Mouse (Mus musculus) liver, embryonic 14.5 days (tissue): ENCODE measurements around the gene Aurkb.

Experiments used
- CTCF ChIP-seq: IDR thresholded peaks from 2 replicates; pipeline ENCODE4 v1.5.1; 2016; ENCODE audit warnings: antibody characterized with exemption, low read depth, control low read depth
- EP300 ChIP-seq: IDR thresholded peaks from 2 replicates; pipeline ENCODE4 v1.6.1; 2016; ENCODE audit warnings: antibody characterized with exemption, low read depth

GRCm38 (mm10) chr11:69086390-69086789 lies 40.9 kb downstream of the Aurkb start:
- no peak for TF ChIP-seq EP300
- TF ChIP-seq CTCF, result no peak
